Mouse (Mus musculus) kidney, adult 2 months (tissue): ENCODE results near the gene Sema3b.

Experiments used
- CTCF ChIP-seq: fragments of 200-500 bp; conservative IDR thresholded peaks from 2 replicates; pipeline ENCODE4 v1.5.1; 2011; ENCODE audit warnings: low read depth, mild to moderate bottlenecking, control low read depth, low read length, moderate library complexity, mixed read lengths; ENCODE audit not compliant: insufficient read depth, insufficient read length
- POLR2A ChIP-seq: fragments of 200-500 bp; IDR thresholded peaks from one replicate; pipeline ENCODE4 v1.6.1; 2011; ENCODE audit warnings: low read depth, low read length, control low read depth

DNA sequence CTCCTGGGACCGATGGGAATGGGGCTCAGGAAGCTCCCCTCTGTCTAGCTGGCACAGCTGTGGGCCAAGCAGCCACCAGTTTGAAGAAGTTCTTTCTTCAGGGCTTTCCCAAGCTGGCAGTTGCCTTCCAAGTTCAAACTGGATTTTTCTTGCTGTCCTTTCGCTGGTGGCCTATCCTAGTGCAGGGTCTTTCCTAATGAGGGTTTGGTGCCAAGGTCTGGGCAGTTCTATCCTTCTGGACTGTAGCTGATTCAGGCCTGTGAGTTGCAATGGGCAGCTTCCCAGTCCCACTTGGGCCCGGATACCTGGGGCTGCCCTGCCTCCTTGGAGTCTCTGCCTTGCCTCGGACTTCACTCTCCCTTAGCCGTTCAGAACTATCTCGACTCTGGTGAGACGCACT, 41.2 kb upstream of the Sema3b start:
- TF ChIP-seq CTCF (no peak), POLR2A (no peak)
